Mouse (Mus musculus) midbrain, embryonic 12.5 days (tissue): ENCODE results near the gene Slc6a11. TPM values are rescaled to one million over a fixed set of nuclear protein-coding genes. Genes with fewer than 3 reads are reported as not detected.

ENCODE experiments used
- ATAC-seq: fragments of 200-750 bp; cut with Nextera tagmentation; 2 replicates; pipeline ENCODE4 v1.8.0; 2017; ENCODE audit warnings: low read depth, moderate TSS enrichment, moderate library complexity; ENCODE audit not compliant: low FRiP score
- H3K27ac ChIP-seq: fragments of 300-500 bp; sonication (generic); replicated peaks from 2 replicates; pipeline ENCODE4 v1.5.1; 2016; ENCODE audit warnings: mild to moderate bottlenecking
- H3K27me3 ChIP-seq: fragments of 300-500 bp; sonication (generic); 2 replicates; pipeline ENCODE4 v1.6.1; 2016; ENCODE audit warnings: mild to moderate bottlenecking
- H3K36me3 ChIP-seq: fragments of 300-500 bp; sonication (generic); 2 replicates; pipeline ENCODE4 v1.6.1; 2016
- H3K4me1 ChIP-seq: fragments of 300-500 bp; sonication (generic); 2 replicates; pipeline ENCODE4 v1.6.1; 2016
- H3K4me2 ChIP-seq: fragments of 300-500 bp; sonication (generic); replicated peaks from 2 replicates; pipeline ENCODE4 v1.6.1; 2016; ENCODE audit warnings: mild to moderate bottlenecking, moderate library complexity
- H3K4me3 ChIP-seq: fragments of 300-500 bp; sonication (generic); 2 replicates; pipeline ENCODE4 v1.5.1; 2016; ENCODE audit warnings: mild to moderate bottlenecking
- H3K9ac ChIP-seq: fragments of 300-500 bp; sonication (generic); replicated peaks from 2 replicates; pipeline ENCODE4 v1.6.1; 2016; ENCODE audit warnings: mild to moderate bottlenecking, moderate library complexity
- H3K9me3 ChIP-seq: fragments of 300-500 bp; sonication (generic); 2 replicates; pipeline ENCODE4 v1.6.1; 2016; ENCODE audit warnings: mild to moderate bottlenecking
- WGBS: fragments of 180-500 bp; shearing (Covaris S2); methylation state at CpG from one replicate; pipeline ENCODE4 v1.1.7; 2016; 5-methylcytosine and 5-hydroxymethylcytosine counted together
- polyA plus RNA-seq: library from polyadenylated mRNA; unstranded; fragments of >200 nt; fragmentation: Nextera tagmentation; extraction: Ambion mirVana; gene quantifications from 2 replicates; pipeline ENCODE4 v1.2.1, GENCODE M21; 2016

Slc6a11 gene
- polyA plus RNA-seq, result 1.6 and 2.2 TPM in 2 replicates

DNA sequence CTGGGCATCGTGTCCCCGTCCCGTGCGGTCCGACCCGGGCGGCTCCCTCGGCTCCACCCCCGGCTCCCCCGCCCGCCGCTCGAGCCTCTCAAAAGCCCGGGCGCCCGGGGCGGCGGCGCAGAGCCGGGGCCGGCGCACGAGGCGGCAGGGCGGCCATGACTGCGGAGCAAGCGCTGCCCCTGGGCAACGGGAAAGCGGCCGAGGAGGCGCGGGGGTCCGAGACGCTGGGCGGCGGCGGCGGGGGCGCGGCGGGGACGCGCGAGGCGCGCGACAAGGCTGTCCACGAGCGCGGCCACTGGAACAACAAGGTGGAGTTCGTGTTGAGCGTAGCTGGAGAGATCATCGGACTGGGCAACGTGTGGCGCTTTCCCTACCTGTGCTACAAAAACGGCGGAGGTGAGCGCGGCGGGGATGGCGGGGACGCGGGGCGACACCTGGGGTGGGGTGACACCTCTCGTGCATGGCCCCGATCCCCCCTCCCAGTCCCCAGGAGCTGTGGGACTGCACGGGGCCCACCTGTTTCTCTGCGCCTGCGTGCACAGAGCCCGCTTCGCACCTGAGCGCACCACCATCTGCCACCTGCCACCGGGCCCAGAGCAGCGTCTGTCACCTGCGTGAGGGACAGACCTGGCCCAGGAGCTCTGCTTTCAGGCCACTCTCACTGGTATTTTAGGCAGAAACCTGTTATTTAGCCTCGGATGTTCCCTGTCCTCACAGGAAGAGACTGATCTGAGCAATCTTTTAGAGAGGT is at the start of gene Slc6a11:
Slc6a11 (plus strand) TSS at position 120 of the 751 bp plus-strand sequence.
- peak; percentile 30; the same call in 1 of the 2 replicates for ATAC-seq
- Histone ChIP-seq H3K9ac (peak within 1 kb of the TSS; percentile 50), H3K27me3 (peaks cover 88% of the 10 kb centered on the region), H3K4me1 (peaks cover 8% of the 10 kb centered on the region), H3K4me2 (peak within 1 kb of the TSS; percentile 88), H3K27ac (no peak within 1 kb of the TSS), H3K4me3 (peak within 1 kb of the TSS; percentile 53), H3K9me3 (no peaks in the 10 kb centered on the region), H3K36me3 (no peaks in the 10 kb centered on the region)
- WGBS, result 4% methylated on average over 69 of the region's 76 CpGs

DNA sequence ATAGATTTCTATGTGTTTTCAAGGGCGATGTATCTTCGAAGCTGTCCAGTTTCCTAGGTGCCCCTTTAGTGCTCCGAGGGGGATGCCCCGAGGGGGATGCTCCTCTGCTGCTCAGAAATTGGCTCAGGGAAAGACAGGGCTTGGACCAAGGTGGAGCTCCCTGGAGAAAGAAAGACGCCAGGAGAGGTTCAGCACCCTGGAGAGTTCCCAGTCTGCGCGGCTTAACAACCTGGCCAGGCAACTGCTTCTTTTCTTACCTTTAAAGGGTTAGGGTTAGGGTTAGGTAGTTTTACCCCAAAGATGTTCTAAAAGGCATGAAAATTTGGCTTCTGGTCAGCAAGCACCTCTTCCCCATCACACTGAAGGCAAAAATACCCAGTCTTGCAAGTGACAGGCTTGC is 43.9 kb upstream of the Slc6a11 start:
- H3K4me2 ChIP-seq, result no peak overlapping the region
- ATAC-seq, result no peak
- peaks cover under 1% of the 10 kb centered on the region; the same call in 1 of the 2 replicates for H3K4me1 ChIP-seq
- H3K27me3 ChIP-seq, result peaks cover 41% of the 10 kb centered on the region
- no peak overlapping the region for H3K4me3 ChIP-seq
- H3K27ac ChIP-seq, result no peak overlapping the region
- 23% methylated on average over 7 of the region's 7 CpGs for WGBS
- no peaks in the 10 kb centered on the region for H3K36me3 ChIP-seq
- H3K9ac ChIP-seq, result no peak overlapping the region
- no peaks in the 10 kb centered on the region for H3K9me3 ChIP-seq

DNA sequence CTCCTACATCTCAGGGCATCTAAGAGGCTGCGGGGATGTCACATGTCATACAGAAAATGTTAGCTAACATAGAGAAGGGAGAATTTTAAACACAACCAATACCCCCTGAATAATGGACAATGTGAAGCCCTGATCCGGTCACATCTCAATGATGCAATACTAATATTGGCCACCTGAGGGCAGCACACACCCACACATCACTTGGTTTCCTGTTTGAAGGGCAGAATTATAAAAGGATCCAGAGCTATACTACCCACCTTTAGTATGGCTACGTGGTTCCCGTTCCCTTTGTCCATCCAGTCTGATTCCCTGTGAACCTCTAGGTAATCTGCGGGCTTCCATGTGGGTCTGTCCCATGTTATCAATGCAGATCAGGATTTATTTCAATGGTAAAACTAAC is 41.4 kb upstream of the Slc6a11 start:
- Histone ChIP-seq H3K4me3 (no peak overlapping the region), H3K9ac (no peak overlapping the region), H3K4me2 (no peak overlapping the region), H3K4me1 (peaks cover 15% of the 10 kb centered on the region), H3K27me3 (peaks cover 63% of the 10 kb centered on the region), H3K36me3 (no peaks in the 10 kb centered on the region), H3K9me3 (no peaks in the 10 kb centered on the region), H3K27ac (no peak overlapping the region)
- 13% methylated on average over 5 of the region's 5 CpGs for WGBS
- ATAC-seq, result no peak

GRCm38 (mm10) chr6:114092216-114092615 is 38.8 kb upstream of the Slc6a11 start:
- H3K27me3 ChIP-seq, result peaks cover 85% of the 10 kb centered on the region
- ATAC-seq, result no peak
- H3K27ac ChIP-seq, result no peak overlapping the region

DNA sequence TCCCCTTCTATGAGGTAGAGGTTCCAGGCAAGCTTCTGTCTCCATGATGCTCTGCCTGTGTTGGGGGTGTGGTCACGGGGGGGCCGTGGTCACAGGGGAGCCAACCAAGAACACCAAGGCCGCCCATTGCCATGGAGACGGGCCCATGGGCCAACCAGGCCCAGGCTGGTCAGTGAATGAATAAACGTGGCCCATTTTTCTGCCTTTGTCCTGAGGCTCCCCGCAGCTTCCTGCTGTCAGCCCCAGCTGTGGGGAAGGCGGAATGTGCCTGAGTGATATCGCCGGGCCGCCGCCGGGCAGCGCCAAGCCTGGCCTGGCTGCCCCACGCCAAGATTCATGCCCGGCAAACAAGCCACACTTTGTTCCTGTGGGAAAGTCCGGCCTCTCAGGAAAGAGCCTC is 36.8 kb upstream of the Slc6a11 start:
- Histone ChIP-seq H3K4me3 (no peak overlapping the region), H3K4me1 (peaks cover 19% of the 10 kb centered on the region), H3K4me2 (no peak overlapping the region), H3K36me3 (no peaks in the 10 kb centered on the region), H3K9me3 (no peaks in the 10 kb centered on the region), H3K27ac (no peak overlapping the region), H3K27me3 (peaks cover 84% of the 10 kb centered on the region), H3K9ac (no peak overlapping the region)
- 51% methylated on average over 16 of the region's 16 CpGs for WGBS
- ATAC-seq, result peak; percentile 34

More at GRCm38 (mm10) chr6:114092216-114092615, 38.8 kb upstream of the Slc6a11 start:
- Histone ChIP-seq H3K9me3 (no peaks in the 10 kb centered on the region), H3K36me3 (no peaks in the 10 kb centered on the region), H3K4me2 (no peak overlapping the region), H3K9ac (no peak overlapping the region), H3K4me3 (no peak overlapping the region), H3K4me1 (peaks cover 19% of the 10 kb centered on the region)
- 33% methylated on average over 8 of the region's 9 CpGs for WGBS

- no peak overlapping the region for H3K4me2 ChIP-seq
- H3K9me3 ChIP-seq, result no peaks in the 10 kb centered on the region
- ATAC-seq, result no peak
- 89% methylated on average over 6 of the region's 6 CpGs for WGBS
- no peaks in the 10 kb centered on the region for H3K36me3 ChIP-seq
- H3K27me3 ChIP-seq, result peaks cover 82% of the 10 kb centered on the region
- peaks cover 19% of the 10 kb centered on the region for H3K4me1 ChIP-seq
- no peak overlapping the region for H3K27ac ChIP-seq
- no peak overlapping the region for H3K9ac ChIP-seq
- H3K4me3 ChIP-seq, result no peak overlapping the region
Measured at GRCm38 (mm10) chr6:114096574-114096973, 34.5 kb upstream of the Slc6a11 start.

DNA sequence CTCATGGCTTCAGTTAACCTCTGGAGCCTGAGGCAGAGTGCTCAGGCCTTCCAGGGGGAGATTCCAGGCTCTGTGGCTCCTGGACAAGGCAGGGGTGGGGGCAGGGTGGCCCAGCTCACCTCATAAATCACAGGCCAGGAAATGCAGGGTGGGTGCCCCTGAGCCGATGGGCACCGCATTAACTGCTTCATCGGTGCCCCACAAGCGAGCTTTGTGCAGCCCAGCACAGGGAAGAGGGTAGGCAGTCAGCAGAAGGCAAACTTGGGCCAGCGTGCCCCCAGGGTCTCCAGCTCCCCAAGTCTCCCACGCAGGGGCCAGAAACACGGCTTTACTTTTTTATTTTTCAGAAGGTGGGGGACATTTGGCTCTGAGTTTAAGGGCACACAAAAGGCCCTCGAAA is 29.1 kb upstream of the Slc6a11 start:
- H3K27me3 ChIP-seq, result peaks cover 63% of the 10 kb centered on the region
- H3K9me3 ChIP-seq, result no peaks in the 10 kb centered on the region
- H3K4me3 ChIP-seq, result no peak overlapping the region
- no peak for ATAC-seq
- H3K9ac ChIP-seq, result no peak overlapping the region
- H3K4me2 ChIP-seq, result no peak overlapping the region
- WGBS, result 91% methylated on average over 8 of the region's 8 CpGs
- no peaks in the 10 kb centered on the region for H3K36me3 ChIP-seq
- no peak overlapping the region for H3K27ac ChIP-seq
- H3K4me1 ChIP-seq, result peaks cover 6% of the 10 kb centered on the region; the same call in 1 of the 2 replicates

GRCm38 (mm10) chr6:114119507-114119906 is 11.5 kb upstream of the Slc6a11 start:
- Histone ChIP-seq H3K9me3 (no peaks in the 10 kb centered on the region), H3K9ac (no peak overlapping the region)
- ATAC-seq, result no peak

DNA sequence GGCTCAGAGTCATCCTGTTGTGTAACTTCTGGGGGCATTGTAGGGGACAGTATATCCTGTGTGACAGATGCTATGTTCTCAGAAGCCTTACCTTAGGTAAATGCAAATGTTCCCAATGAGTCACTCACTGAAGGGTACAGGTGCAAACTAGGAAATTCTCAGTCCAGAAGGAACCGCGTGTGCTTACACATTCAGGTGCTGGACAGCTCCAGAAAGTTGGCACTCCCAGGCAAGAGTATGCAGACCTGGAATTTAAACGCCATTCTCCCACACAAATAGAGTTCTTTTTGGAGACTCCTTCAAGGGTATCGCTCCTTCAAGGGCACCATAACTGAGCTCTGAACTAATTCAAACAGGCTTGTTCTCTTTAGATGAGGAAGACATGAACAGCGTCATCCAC is 5.5 kb upstream of the Slc6a11 start:
- no peak for ATAC-seq
- Histone ChIP-seq H3K9ac (no peak overlapping the region), H3K27me3 (peaks cover 55% of the 10 kb centered on the region), H3K4me1 (no peaks in the 10 kb centered on the region), H3K4me3 (no peak overlapping the region), H3K9me3 (no peaks in the 10 kb centered on the region), H3K4me2 (no peak overlapping the region), H3K36me3 (no peaks in the 10 kb centered on the region), H3K27ac (no peak overlapping the region)
- 71% methylated on average over 5 of the region's 5 CpGs for WGBS

More at GRCm38 (mm10) chr6:114119507-114119906, 11.5 kb upstream of the Slc6a11 start:
- Histone ChIP-seq H3K36me3 (no peaks in the 10 kb centered on the region), H3K4me2 (no peak overlapping the region), H3K27me3 (peaks cover 6% of the 10 kb centered on the region; the same call in 1 of the 2 replicates), H3K4me3 (no peak overlapping the region), H3K4me1 (no peaks in the 10 kb centered on the region), H3K27ac (no peak overlapping the region)
- 54% methylated on average over 5 of the region's 5 CpGs for WGBS

DNA sequence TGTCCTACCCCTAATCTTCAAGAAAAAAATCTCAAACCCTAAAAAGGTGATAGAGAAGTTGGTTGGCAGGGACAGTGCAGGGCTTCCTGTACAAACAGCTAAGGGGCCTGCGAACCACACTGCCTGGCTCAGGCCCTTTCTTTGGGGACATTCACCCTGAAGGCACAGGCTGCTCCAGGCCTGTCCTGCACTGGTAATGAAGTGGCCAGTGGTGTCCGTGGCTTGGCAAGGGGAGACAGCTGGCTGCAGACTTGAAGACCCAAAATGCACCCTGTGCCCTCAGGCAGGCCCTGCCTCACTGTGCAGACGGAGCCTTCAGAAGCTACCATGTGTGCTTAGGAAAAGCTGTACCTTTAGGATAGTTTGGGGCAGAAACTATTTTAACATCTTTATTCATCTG is 1.4 kb downstream of the Slc6a11 start:
- Histone ChIP-seq H3K27me3 (peaks cover 82% of the 10 kb centered on the region), H3K27ac (no peak overlapping the region), H3K9me3 (no peaks in the 10 kb centered on the region), H3K9ac (no peak overlapping the region), H3K4me3 (no peak overlapping the region), H3K36me3 (no peaks in the 10 kb centered on the region), H3K4me2 (no peak overlapping the region), H3K4me1 (peaks cover 8% of the 10 kb centered on the region)
- 78% methylated on average over 3 of the region's 3 CpGs for WGBS
- no peak for ATAC-seq

DNA sequence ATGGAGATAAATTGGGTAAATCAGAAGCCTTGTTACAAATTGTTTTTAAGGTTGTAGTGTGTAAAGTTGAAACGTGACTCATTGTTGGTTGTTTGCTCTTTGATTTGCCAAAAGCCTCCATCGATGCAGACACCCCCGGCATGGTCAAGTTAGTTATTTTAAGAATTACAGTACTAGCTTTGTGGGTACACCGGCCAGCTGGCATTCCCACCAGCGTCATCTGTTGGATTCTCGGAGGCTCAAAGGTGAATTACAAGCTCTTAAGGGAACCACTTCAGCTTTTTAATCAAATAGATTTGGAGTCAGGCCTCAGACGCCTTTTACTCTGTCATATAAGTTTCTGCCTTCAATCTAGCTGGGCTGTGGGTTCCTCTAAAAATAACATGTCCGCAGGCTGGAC is 1.9 kb downstream of the Slc6a11 start:
- Histone ChIP-seq H3K27me3 (peaks cover 82% of the 10 kb centered on the region), H3K27ac (no peak overlapping the region), H3K4me1 (peaks cover 8% of the 10 kb centered on the region), H3K4me2 (no peak overlapping the region), H3K9me3 (no peaks in the 10 kb centered on the region), H3K9ac (no peak overlapping the region), H3K36me3 (no peaks in the 10 kb centered on the region), H3K4me3 (no peak overlapping the region)
- 80% methylated on average over 8 of the region's 8 CpGs for WGBS
- ATAC-seq, result no peak

DNA sequence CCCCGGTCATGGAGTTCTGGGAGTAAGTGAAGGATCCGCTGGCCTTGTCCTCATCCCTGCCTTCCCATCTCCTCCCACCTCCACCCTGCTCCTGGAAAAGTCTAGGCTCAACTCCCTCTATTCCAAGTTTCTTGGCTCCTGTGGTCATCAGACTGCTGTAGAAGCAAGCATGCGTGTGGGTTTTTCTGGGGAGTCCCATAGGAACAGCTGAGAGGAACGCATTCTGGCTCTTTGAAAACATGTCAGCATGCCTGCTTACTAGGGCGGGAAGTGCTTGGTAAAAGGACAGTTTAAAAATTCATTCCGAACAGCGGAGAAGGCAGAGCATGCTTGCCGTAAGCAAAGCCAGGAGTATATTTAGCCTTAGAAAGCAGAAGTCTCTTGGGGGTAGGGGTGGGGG is 7.9 kb downstream of the Slc6a11 start:
- WGBS, result 84% methylated on average over 8 of the region's 8 CpGs
- H3K4me3 ChIP-seq, result no peak overlapping the region
- no peaks in the 10 kb centered on the region for H3K36me3 ChIP-seq
- no peak overlapping the region for H3K9ac ChIP-seq
- H3K4me2 ChIP-seq, result no peak overlapping the region
- no peak for ATAC-seq
- H3K27me3 ChIP-seq, result peaks cover 44% of the 10 kb centered on the region
- H3K4me1 ChIP-seq, result peaks cover 8% of the 10 kb centered on the region
- no peak overlapping the region for H3K27ac ChIP-seq
- H3K9me3 ChIP-seq, result no peaks in the 10 kb centered on the region
